Mouse (Mus musculus) limb, embryonic 11.5 days (tissue): Measurements from ENCODE around the gene Larp1. TPM values are rescaled to one million over a fixed set of nuclear protein-coding genes. Genes with fewer than 3 reads are reported as not detected.
"Not testable (repeated sequence)": the region's sequence is repeated elsewhere in the genome, so short reads cannot be mapped to it uniquely, and the experiment has no call there.

Experiments used
- ATAC-seq: fragments of 200-750 bp; cut with Nextera tagmentation; 2 replicates; pipeline ENCODE4 v1.8.0; 2017; ENCODE audit warnings: low read depth; ENCODE audit not compliant: insufficient number of reproducible peaks, low FRiP score, low TSS enrichment
- DNase-seq: peaks from one replicate; pipeline ENCODE4 v3.0.0-alpha.2; 2015; ENCODE audit warnings: low spot score
- H3K27ac ChIP-seq: fragments of 300-500 bp; sonication (generic); replicated peaks from 2 replicates; pipeline ENCODE4 v1.5.1; 2014; ENCODE audit warnings: low read depth, mild to moderate bottlenecking, low read length
- H3K27me3 ChIP-seq: fragments of 300-500 bp; sonication (generic); 2 replicates; pipeline ENCODE4 v1.6.1; 2014; ENCODE audit warnings: mild to moderate bottlenecking, low read length, mixed read lengths; ENCODE audit not compliant: control insufficient read depth, insufficient read depth
- H3K36me3 ChIP-seq: fragments of 300-500 bp; sonication (generic); 2 replicates; pipeline ENCODE4 v1.6.1; 2014; ENCODE audit warnings: mild to moderate bottlenecking, low read length, moderate library complexity, mixed read lengths; ENCODE audit not compliant: control insufficient read depth, insufficient read depth
- H3K4me1 ChIP-seq: fragments of 300-500 bp; sonication (generic); 2 replicates; pipeline ENCODE4 v1.6.1; 2014; ENCODE audit warnings: low read length, mixed read lengths; ENCODE audit not compliant: control insufficient read depth, insufficient read depth
- H3K4me2 ChIP-seq: fragments of 300-500 bp; sonication (generic); 2 replicates; pipeline ENCODE4 v1.6.1; 2014; ENCODE audit warnings: low read depth, mild to moderate bottlenecking, moderate library complexity; ENCODE audit not compliant: severe bottlenecking
- H3K4me3 ChIP-seq: fragments of 300-500 bp; sonication (generic); 2 replicates; pipeline ENCODE4 v1.5.1; 2014; ENCODE audit warnings: low read depth, low read length
- H3K9ac ChIP-seq: fragments of 300-500 bp; sonication (generic); 2 replicates; pipeline ENCODE4 v1.6.1; 2014; ENCODE audit warnings: mild to moderate bottlenecking, low read length
- H3K9me3 ChIP-seq: fragments of 300-500 bp; sonication (generic); 2 replicates; pipeline ENCODE4 v1.6.1; 2016; ENCODE audit warnings: low read length; ENCODE audit not compliant: control insufficient read depth
- WGBS: fragments of 180-500 bp; shearing (Covaris S2); extraction: QIAGEN DNeasy Blood & Tissue Kit; methylation state at CpG from one replicate; pipeline ENCODE4 v1.1.7; 2014; 5-methylcytosine and 5-hydroxymethylcytosine counted together
- polyA plus RNA-seq: library from polyadenylated mRNA; unstranded; fragments of >200 nt; fragmentation: Nextera tagmentation; extraction: Ambion mirVana; gene quantifications from 2 replicates; pipeline ENCODE4 v1.2.1, GENCODE M21; 2014

Larp1 gene
- polyA plus RNA-seq, 1 experiment from 2014 or later, result 18.9 TPM

- ATAC-seq (no peak), DNase-seq (no peak)
- Histone ChIP-seq H3K27me3 (peaks cover 2% of the 10 kb centered on the region; the same call in 1 of the 2 replicates), H3K27ac (no peak overlapping the region), H3K9me3 (no peaks in the 10 kb centered on the region), H3K4me3 (no peak overlapping the region), H3K4me2 (peak overlapping the region; percentile 24; the same call in 1 of the 2 replicates), H3K4me1 (no peaks in the 10 kb centered on the region), H3K36me3 (no peaks in the 10 kb centered on the region), H3K9ac (no peak overlapping the region)
- 54% methylated on average over 4 of the region's 4 CpGs for WGBS
These were observed 83.7 kb downstream of the Larp1 start for GRCm38 (mm10) chr11:58092541-58092940.

- no peak within 1 kb of the TSS for H3K27ac ChIP-seq
- no peaks in the 10 kb centered on the region for H3K9me3 ChIP-seq
- no peak within 1 kb of the TSS for H3K4me3 ChIP-seq
- no peak within 1 kb of the TSS for H3K9ac ChIP-seq
- no peaks in the 10 kb centered on the region for H3K4me1 ChIP-seq
- H3K27me3 ChIP-seq, result peaks cover 5% of the 10 kb centered on the region; the same call in 1 of the 2 replicates
- 0 out of 2 replicates have a peak, but pooled peaks have one; percentile 66 for ATAC-seq
- WGBS, result 21% methylated on average over 12 of the region's 12 CpGs
- peak within 1 kb of the TSS; percentile 24; the same call in 1 of the 2 replicates for H3K4me2 ChIP-seq
- no peaks in the 10 kb centered on the region for H3K36me3 ChIP-seq
- DNase-seq, result peak; percentile 60
These were observed 84.2 kb downstream of the Larp1 start, which contains the start of gene Gm12248 for GRCm38 (mm10) chr11:58093021-58093528. Gene Gm12248, minus strand, starts transcription at chr11:58093134.

DNA sequence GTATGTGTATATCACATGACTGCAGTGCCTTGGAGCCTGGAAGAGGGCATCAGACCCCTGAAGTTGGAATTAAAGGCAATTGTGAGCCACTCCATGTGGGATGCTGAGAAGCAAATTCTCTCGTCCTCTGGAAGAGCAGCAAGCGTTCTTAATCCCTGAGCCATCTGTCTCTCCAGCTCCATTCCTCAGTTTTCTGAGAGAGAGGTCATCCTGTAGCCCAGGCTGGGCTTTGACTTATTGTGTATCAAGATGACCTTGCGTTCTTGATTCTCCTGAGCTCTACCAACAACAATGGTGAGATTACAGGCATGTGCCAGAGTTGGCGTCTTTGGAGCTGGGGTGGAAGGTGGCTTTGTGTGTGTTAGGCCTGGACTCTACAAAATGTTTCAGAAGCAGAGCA lies 85.9 kb downstream of the Larp1 start:
- Histone ChIP-seq H3K9me3 (no peaks in the 10 kb centered on the region), H3K27ac (no peak overlapping the region), H3K4me3 (no peak overlapping the region), H3K4me2 (no peak overlapping the region), H3K36me3 (no peaks in the 10 kb centered on the region), H3K9ac (no peak overlapping the region), H3K4me1 (no peaks in the 10 kb centered on the region), H3K27me3 (peaks cover 5% of the 10 kb centered on the region; the same call in 1 of the 2 replicates)
- DNase-seq, result no peak
- ATAC-seq, result no peak
- WGBS, result 83% methylated on average over 4 of the region's 4 CpGs

DNA sequence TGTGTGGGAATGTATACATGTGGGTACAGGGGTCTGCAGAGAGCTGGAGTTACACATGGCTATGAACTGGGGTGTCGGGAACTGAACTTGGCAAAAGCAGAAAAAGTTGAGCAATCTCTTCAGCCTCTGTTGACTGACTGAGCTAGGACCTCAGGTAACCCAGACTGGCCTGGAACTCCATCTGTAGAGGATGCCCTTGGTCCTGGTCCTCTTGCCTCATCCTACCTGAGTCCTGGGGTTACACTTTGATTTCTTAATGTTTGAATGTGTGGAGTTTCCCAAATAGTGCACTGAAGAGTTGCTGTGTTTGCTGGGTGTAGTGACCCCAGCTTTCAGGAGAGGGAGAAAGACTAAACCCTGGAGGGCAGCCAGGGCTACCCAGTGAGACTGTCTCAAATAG lies 86.7 kb downstream of the Larp1 start:
- WGBS, result 82% methylated on average over 1 of the region's 1 CpGs
- no peaks in the 10 kb centered on the region for H3K4me1 ChIP-seq
- ATAC-seq, result no peak
- no peak for DNase-seq
- H3K4me3 ChIP-seq, result no peak overlapping the region
- H3K27ac ChIP-seq, result no peak overlapping the region
- H3K27me3 ChIP-seq, result peaks cover 5% of the 10 kb centered on the region; the same call in 1 of the 2 replicates
- H3K36me3 ChIP-seq, result no peaks in the 10 kb centered on the region
- H3K4me2 ChIP-seq, result no peak overlapping the region
- no peaks in the 10 kb centered on the region for H3K9me3 ChIP-seq
- H3K9ac ChIP-seq, result no peak overlapping the region

DNA sequence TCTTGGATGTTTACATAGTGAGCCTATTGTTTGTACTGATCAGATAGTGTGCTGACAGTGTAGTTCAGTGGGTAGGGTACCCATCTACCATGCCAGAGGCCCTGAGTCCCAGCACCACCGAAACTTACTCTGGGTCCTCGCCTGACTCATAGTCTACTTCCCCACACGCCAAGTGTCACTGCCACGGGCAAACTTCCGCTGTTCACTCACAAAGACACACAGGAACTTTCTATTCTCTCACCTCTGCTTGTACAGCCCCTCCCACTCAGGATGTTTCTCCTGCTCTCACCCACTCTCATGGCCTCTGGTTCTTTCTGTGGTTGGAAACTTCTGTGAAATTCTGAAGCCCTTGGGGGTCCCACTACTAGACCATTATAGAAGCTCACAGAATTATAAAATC lies 87.3 kb downstream of the Larp1 start:
- Histone ChIP-seq H3K4me3 (no peak overlapping the region), H3K9me3 (no peaks in the 10 kb centered on the region), H3K4me1 (no peaks in the 10 kb centered on the region), H3K9ac (no peak overlapping the region), H3K27ac (no peak overlapping the region), H3K36me3 (no peaks in the 10 kb centered on the region), H3K27me3 (peaks cover 5% of the 10 kb centered on the region; the same call in 1 of the 2 replicates), H3K4me2 (no peak overlapping the region)
- WGBS, result 77% methylated on average over 5 of the region's 5 CpGs
- ATAC-seq (no peak), DNase-seq (no peak)

DNA sequence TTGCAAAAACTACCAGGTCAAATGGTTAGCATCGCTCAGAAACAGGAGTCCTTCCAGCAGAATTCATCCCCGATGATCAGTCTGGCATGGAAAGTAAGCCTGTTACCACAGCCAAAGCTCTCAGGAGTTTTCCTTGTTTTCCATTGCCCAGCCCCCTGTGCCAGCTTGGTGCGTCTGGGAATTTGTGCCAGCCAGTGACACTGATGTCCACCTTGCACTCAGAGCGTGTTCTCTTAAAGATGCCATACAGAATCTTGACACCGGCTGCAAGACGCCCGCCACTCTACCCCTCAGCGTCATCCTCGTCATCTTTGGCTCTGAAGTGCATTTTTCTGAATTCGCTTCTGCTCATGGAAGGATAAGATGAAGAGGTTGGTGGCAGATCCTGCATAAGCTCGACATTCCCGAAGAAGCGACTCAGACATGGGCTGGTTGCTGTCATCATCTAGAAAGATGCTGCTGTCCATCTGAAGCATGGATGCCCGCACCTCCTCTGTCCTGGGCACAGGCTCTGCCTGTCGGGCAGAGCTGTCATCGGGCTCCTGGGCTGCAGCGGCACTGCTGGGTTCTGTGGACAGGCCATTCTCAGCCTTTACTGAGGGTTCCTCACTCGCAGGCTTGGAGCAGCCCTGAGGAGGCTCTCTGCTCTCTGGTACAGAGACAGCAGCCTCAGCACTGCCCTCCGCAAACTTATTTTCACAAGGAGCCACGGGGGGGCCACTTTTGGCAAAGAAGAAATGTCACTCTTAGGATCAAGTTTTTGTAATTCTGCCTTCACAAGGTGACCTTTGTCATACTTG lies 88.2 kb downstream of the Larp1 start:
- Histone ChIP-seq H3K27me3 (peaks cover 5% of the 10 kb centered on the region; the same call in 1 of the 2 replicates), H3K4me1 (no peaks in the 10 kb centered on the region), H3K9me3 (no peaks in the 10 kb centered on the region), H3K4me2 (peak overlapping the region; percentile 74; the same call in 1 of the 2 replicates), H3K4me3 (peak overlapping the region; percentile 33; the same call in 1 of the 2 replicates), H3K9ac (no peak overlapping the region), H3K27ac (no peak overlapping the region), H3K36me3 (no peaks in the 10 kb centered on the region)
- DNase-seq, result peak; percentile 29
- ATAC-seq, result no peak
- WGBS, result 51% methylated on average over 20 of the region's 20 CpGs

GRCm38 (mm10) chr11:58097621-58098365 lies 88.9 kb downstream of the Larp1 start:
- peak overlapping the region; percentile 74 for H3K4me2 ChIP-seq
- ATAC-seq (0 out of 2 replicates have a peak, but pooled peaks have one; percentile 41), DNase-seq (peak; percentile 43)
- H3K27ac ChIP-seq, result no peak overlapping the region
- H3K27me3 ChIP-seq, result peaks cover 5% of the 10 kb centered on the region; the same call in 1 of the 2 replicates
- no peaks in the 10 kb centered on the region for H3K36me3 ChIP-seq
- H3K4me1 ChIP-seq, result peaks cover 3% of the 10 kb centered on the region; the same call in 1 of the 2 replicates
- under 1% methylated on average over 33 of the region's 38 CpGs for WGBS
- peak overlapping the region; percentile 33 for H3K4me3 ChIP-seq
- no peak overlapping the region for H3K9ac ChIP-seq
- no peaks in the 10 kb centered on the region for H3K9me3 ChIP-seq

DNA sequence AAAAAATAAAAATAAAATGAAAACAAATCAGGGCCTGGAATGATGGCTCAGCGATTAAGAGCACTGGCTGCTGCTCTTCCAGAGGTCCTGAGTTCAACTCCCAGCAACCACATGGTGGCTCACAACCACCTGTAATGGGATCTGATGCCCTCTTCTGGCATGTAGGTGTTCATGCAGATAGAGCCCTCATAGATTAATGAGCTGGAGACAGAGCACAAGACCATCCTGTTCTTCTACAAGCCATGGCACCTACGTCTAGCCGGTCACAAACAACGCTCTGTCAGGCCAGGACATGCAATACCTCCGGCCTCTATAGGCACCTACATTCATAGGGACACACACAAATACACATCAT lies 89.5 kb downstream of the Larp1 start:
- 53% methylated on average over 5 of the region's 5 CpGs for WGBS
- not testable (repeated sequence) for H3K36me3 ChIP-seq, H3K27me3 ChIP-seq, H3K27ac ChIP-seq, H3K4me3 ChIP-seq, H3K4me1 ChIP-seq, H3K9me3 ChIP-seq, H3K4me2 ChIP-seq, ATAC-seq, DNase-seq, H3K9ac ChIP-seq
